Mouse (Mus musculus): ENCODE measurements at regions not wholly inside any gene's neighbourhood (a gene's known extent, or its start where the extent isn't known, plus 50 kb on each side); places are given as distances from the start of the nearest gene placed in this dataset.

- TF ChIP-seq POLR2A (IDR thresholded peaks at IDR 0.05; ENCODE audit: extremely low read depth, insufficient read depth, low read length) (no peak), CTCF (IDR thresholded peaks at IDR 0.05; ENCODE audit: extremely low read depth, insufficient read depth, low read length) (no peak)
These were observed 649.9 kb upstream of the Cdh5 start for GRCm38 (mm10) chr8:103451381-103452018.
